Mouse (Mus musculus): ENCODE results near the gene Ptges.

Gene Ptges

GRCm38 (mm10) chr2:30850581-30850980 is 79.1 kb downstream of the Ptges start:
- DNase-seq (ENCODE audit: low spot score in 2 of 2), result no peak

GRCm38 (mm10) chr2:30848184-30848583 is 81.5 kb downstream of the Ptges start:
- DNase-seq (ENCODE audit: low spot score in 2 of 2), result no peak

- DNase-seq (ENCODE audit: low spot score in 2 of 2), result no peak
Observed at GRCm38 (mm10) chr2:30846723-30847122, 82.9 kb downstream of the Ptges start.

- no peak for DNase-seq (ENCODE audit: low spot score in 2 of 2)
Observed at GRCm38 (mm10) chr2:30846236-30846635, 83.4 kb downstream of the Ptges start.

- no peak for DNase-seq (ENCODE audit: low spot score in 2 of 2)
Observed at GRCm38 (mm10) chr2:30845152-30846070, 84.3 kb downstream of the Ptges start.

- DNase-seq (ENCODE audit: low spot score in 2 of 2), result no peak
Observed at GRCm38 (mm10) chr2:30842615-30843014, 87.0 kb downstream of the Ptges start.
